Mouse (Mus musculus) CH12.LX (cell line): Measurements from ENCODE around the gene Smoc1. TPM values are rescaled to one million over a fixed set of nuclear protein-coding genes. Genes with fewer than 3 reads are reported as not detected.

Source experiments
- DNase-seq: peaks from one replicate; pipeline ENCODE4 v3.0.0-alpha.2; 2013; ENCODE audit errors: extremely low read depth
- H3K27ac ChIP-seq: 2 replicates; pipeline ENCODE4 v1.5.1; 2012; ENCODE audit warnings: low read depth, mild to moderate bottlenecking, control low read depth, moderate library complexity; ENCODE audit not compliant: insufficient read depth
- H3K27me3 ChIP-seq: replicated peaks from 2 replicates; pipeline ENCODE3; 2012; ENCODE audit warnings: inconsistent platforms
- H3K36me3 ChIP-seq, 2 experiments: replicated peaks in 1 of 2; 2 replicates each; pipeline versions ENCODE3 to v1.6.1; 2012; ENCODE audit warnings: inconsistent platforms in 1 of 2, low read length in 1 of 2, mild to moderate bottlenecking in 1 of 2, mixed read lengths in 1 of 2, moderate library complexity in 1 of 2; ENCODE audit not compliant: control insufficient read depth in 1 of 2, insufficient read depth in 1 of 2
- H3K4me1 ChIP-seq, 2 experiments: 2 replicates each; pipeline ENCODE4 v1.6.1; 2012; ENCODE audit warnings: inconsistent platforms in 1 of 2, moderate library complexity in 1 of 2; ENCODE audit not compliant: insufficient read depth in 2 of 2, control insufficient read depth in 1 of 2
- H3K4me2 ChIP-seq: 2 replicates; pipeline ENCODE4 v1.6.1; 2012; ENCODE audit warnings: low read depth, mild to moderate bottlenecking, control low read depth; ENCODE audit not compliant: poor library complexity, insufficient read depth, severe bottlenecking
- H3K4me3 ChIP-seq, 3 experiments: fragments of 150-350 bp in 1 of 3; sonication (generic) in 1 of 3; replicated peaks in 1 of 3; 2 replicates each; pipeline versions ENCODE3 to v1.5.1; 2011 to 2012; ENCODE audit warnings: low read depth in 2 of 3, low read length in 2 of 3, mild to moderate bottlenecking in 2 of 3, moderate library complexity in 2 of 3, control low read depth in 1 of 3, improper control_type of control experiment in 1 of 3, inconsistent platforms in 1 of 3, mixed read lengths in 1 of 3; ENCODE audit not compliant: poor library complexity in 1 of 3
- H3K79me2 ChIP-seq: replicated peaks from 2 replicates; pipeline ENCODE4 v1.6.1; 2012; ENCODE audit warnings: mild to moderate bottlenecking, moderate library complexity; ENCODE audit not compliant: control insufficient read depth, poor library complexity, insufficient read depth, severe bottlenecking; ENCODE audit errors: extremely low read depth
- H3K9ac ChIP-seq: 2 replicates; pipeline ENCODE4 v1.6.1; 2012; ENCODE audit warnings: low read depth, mild to moderate bottlenecking, control low read depth, moderate library complexity; ENCODE audit not compliant: insufficient read depth
- H3K9me3 ChIP-seq: replicated peaks from 2 replicates; pipeline ENCODE3; 2012; ENCODE audit warnings: low read length, inconsistent platforms, mixed read lengths
- EP300 ChIP-seq: IDR thresholded peaks from 2 replicates; pipeline ENCODE4 v1.6.1; 2011; ENCODE audit warnings: low read length, improper control_type of control experiment
- ETS1 ChIP-seq: conservative IDR thresholded peaks from 2 replicates; pipeline ENCODE4 v1.6.1; 2012; ENCODE audit warnings: low read depth, mild to moderate bottlenecking, inconsistent platforms, low read length, improper control_type of control experiment, moderate library complexity
- HCFC1 ChIP-seq: IDR thresholded peaks from 2 replicates; pipeline ENCODE4 v1.6.1; 2012; ENCODE audit warnings: low read depth, mild to moderate bottlenecking, inconsistent platforms, low read length, improper control_type of control experiment
- JUND ChIP-seq: conservative IDR thresholded peaks from 2 replicates; pipeline ENCODE4 v1.6.1; 2011; ENCODE audit warnings: low read depth, low read length, improper control_type of control experiment
- KAT2A ChIP-seq: IDR thresholded peaks from 2 replicates; pipeline ENCODE4 v1.6.1; 2012; ENCODE audit warnings: low read length, improper control_type of control experiment, inconsistent platforms; ENCODE audit not compliant: insufficient replicate concordance
- MAFK ChIP-seq: IDR thresholded peaks from 2 replicates; pipeline ENCODE4 v1.6.1; 2011; ENCODE audit warnings: low read length, improper control_type of control experiment; ENCODE audit not compliant: insufficient replicate concordance
- MXI1 ChIP-seq: IDR thresholded peaks from 2 replicates; pipeline ENCODE4 v1.6.1; 2011; ENCODE audit warnings: mild to moderate bottlenecking, low read depth, low read length, improper control_type of control experiment
- MYC ChIP-seq: IDR thresholded peaks from 2 replicates; pipeline ENCODE4 v1.6.1; 2011; ENCODE audit warnings: low read depth, mild to moderate bottlenecking, improper control_type of control experiment, low read length
- POLR2AphosphoS2 ChIP-seq: IDR thresholded peaks from 2 replicates; pipeline ENCODE4 v1.6.1; 2011; ENCODE audit warnings: low read depth, low read length, improper control_type of control experiment
- RAD21 ChIP-seq: IDR thresholded peaks from 2 replicates; pipeline ENCODE4 v1.6.1; 2011; ENCODE audit warnings: low read depth, mild to moderate bottlenecking, low read length, improper control_type of control experiment, moderate library complexity
- RCOR1 ChIP-seq: conservative IDR thresholded peaks from 2 replicates; pipeline ENCODE4 v1.6.1; 2012; ENCODE audit warnings: low read depth, mild to moderate bottlenecking, inconsistent platforms, low read length, improper control_type of control experiment
- SIN3A ChIP-seq: IDR thresholded peaks from 2 replicates; pipeline ENCODE4 v1.6.1; 2012; ENCODE audit warnings: low read length, improper control_type of control experiment, inconsistent platforms
- TBP ChIP-seq: conservative IDR thresholded peaks from 2 replicates; pipeline ENCODE4 v1.6.1; 2011; ENCODE audit warnings: low read depth, low read length, improper control_type of control experiment
- USF1 ChIP-seq: IDR thresholded peaks from 2 replicates; pipeline ENCODE4 v1.6.1; 2014; ENCODE audit warnings: low read depth, mild to moderate bottlenecking, inconsistent platforms, low read length, improper control_type of control experiment
- ZC3H11A ChIP-seq: IDR thresholded peaks from 2 replicates; pipeline ENCODE4 v1.6.1; 2012; ENCODE audit warnings: low read depth, mild to moderate bottlenecking, inconsistent platforms, low read length, improper control_type of control experiment
- ZKSCAN1 ChIP-seq: IDR thresholded peaks from 2 replicates; pipeline ENCODE4 v1.6.1; 2012; ENCODE audit warnings: low read depth, inconsistent platforms, low read length, improper control_type of control experiment, borderline replicate concordance
- ZMIZ1 ChIP-seq: IDR thresholded peaks from 2 replicates; pipeline ENCODE4 v1.6.1; 2012; ENCODE audit warnings: low read depth, mild to moderate bottlenecking, inconsistent platforms, low read length, improper control_type of control experiment
- dilution Hi-C: fragments of 300-500 bp; cut with MboI; formaldehyde crosslinking; loops from 2 replicates; pipeline ENCODE4 v1.14.3; 2020; ENCODE audit warnings: low sequenced_read_pairs; ENCODE audit not compliant: extremely low pct_unique_long_range_greater_than_20kb, extremely low pct_ligation_motif_present
- in situ Hi-C: fragments of 300-500 bp; cut with MboI; formaldehyde crosslinking; loops from 3 replicates; pipeline ENCODE4 v1.14.3; 2019; ENCODE audit warnings: low sequenced_read_pairs, low pct_ligation_motif_present, low pct_unique_long_range_greater_than_20kb, mixed read lengths
- polyA plus RNA-seq: library from polyadenylated mRNA; unstranded; fragments of >175 nt; gene quantifications from 2 replicates; pipeline ENCODE4 v1.2.1, GENCODE M21; 2012; ENCODE audit warnings: low read depth; ENCODE audit not compliant: insufficient read length
- total RNA-seq, 2 experiments: library from RNA; depleted of rRNA; stranded (reverse); fragments of 300-350 nt in 1 of 2; fragments of >200 nt in 1 of 2; gene quantifications; 2 replicates each; pipeline ENCODE4 v1.2.3; 2012 to 2014

Gene Smoc1
- total and polyA plus RNA-seq, 3 experiments = 11.0 to 23.0 (median 11.6) TPM

DNA sequence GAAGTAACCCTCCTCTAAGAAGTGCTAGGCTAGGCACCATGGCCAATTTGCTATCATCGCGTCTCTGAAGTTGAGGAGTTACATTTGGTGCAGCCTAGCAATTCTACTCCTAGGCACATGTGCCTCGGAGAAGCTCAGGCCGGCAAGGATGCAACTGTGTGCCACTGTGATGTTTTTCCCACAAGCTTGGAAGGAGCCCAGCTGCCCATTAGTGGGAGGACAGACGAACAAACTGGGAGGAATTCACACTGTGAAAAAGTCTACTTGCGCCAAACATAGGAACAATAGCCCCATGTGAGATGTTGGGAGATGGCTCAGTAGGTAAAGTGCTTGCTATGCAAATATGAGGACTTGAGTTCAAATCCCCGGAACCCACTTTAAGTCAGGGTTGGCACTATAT is 5.0 kb downstream of the Smoc1 start:
- H3K9ac ChIP-seq = no peak overlapping the region
- peaks cover 0 to 16% of the 10 kb centered on the region in 2 experiments; a peak in 2 of 4 replicates for H3K4me1 ChIP-seq
- no peaks in the 10 kb centered on the region for H3K9me3 ChIP-seq
- no peaks in the 10 kb centered on the region for H3K27me3 ChIP-seq
- no peak for TF ChIP-seq ZC3H11A
- TF ChIP-seq ZMIZ1 = no peak
- no peak for TF ChIP-seq POLR2AphosphoS2
- no peak for TF ChIP-seq ETS1
- no peak for TF ChIP-seq MYC
- no peak for TF ChIP-seq RAD21
- no peak for TF ChIP-seq RCOR1
- TF ChIP-seq MAFK = no peak
- TF ChIP-seq SIN3A = no peak
- no peak for TF ChIP-seq USF1
- no peak for TF ChIP-seq JUND
- H3K27ac ChIP-seq = no peak overlapping the region
- peaks cover 8 to 62% of the 10 kb centered on the region in 2 experiments for H3K36me3 ChIP-seq
- H3K4me3 ChIP-seq = no peak overlapping the region
- H3K4me2 ChIP-seq = no peak overlapping the region
- no peak for DNase-seq
- dilution Hi-C loops (no loop called here), in situ Hi-C loops (no loop called here)
- H3K79me2 ChIP-seq = no peaks in the 10 kb centered on the region

DNA sequence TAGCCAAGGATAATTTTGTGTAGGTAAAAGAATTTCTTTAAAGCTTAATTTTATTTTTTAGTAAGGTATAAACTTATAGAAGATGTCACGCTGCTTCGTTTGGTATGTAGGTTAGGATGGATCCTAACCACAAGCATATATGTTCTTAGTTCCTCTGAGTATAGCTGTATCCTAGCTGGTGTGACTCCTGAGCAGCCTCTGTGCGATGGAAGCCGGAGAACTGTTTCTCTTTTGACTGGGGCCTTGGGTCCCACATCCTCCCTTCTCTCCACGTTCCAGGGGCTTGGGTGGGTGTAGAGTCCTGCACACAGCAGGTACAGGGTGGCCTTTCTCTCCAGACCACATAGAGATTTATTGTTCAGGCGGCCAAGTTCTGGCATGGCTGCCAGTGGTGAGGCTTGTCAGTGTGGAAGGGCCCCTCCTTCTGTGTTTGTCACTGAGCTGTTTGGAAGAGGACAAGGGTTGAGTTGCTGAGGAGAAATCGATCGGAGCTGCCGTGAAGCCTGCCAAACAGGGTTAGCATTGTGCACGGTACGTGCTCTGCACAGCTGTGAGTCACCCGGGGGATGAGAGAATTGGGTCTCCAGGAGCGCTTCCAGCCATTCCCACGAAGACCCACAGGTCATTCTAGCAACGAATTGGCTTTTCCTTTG is 6.9 kb downstream of the Smoc1 start:
- Histone ChIP-seq H3K27ac (no peak overlapping the region), H3K4me1 (peaks cover 2 to 22% of the 10 kb centered on the region in 2 experiments; a peak in 2 of 4 replicates), H3K4me2 (no peak overlapping the region), H3K36me3 (peaks cover 4 to 56% of the 10 kb centered on the region in 2 experiments), H3K4me3 (no peak overlapping the region), H3K27me3 (no peaks in the 10 kb centered on the region), H3K9ac (no peak overlapping the region), H3K79me2 (no peaks in the 10 kb centered on the region), H3K9me3 (no peaks in the 10 kb centered on the region)
- DNase-seq = no peak
- dilution Hi-C loops (no loop called here), in situ Hi-C loops (no loop called here)
- TF ChIP-seq RAD21 (no peak), MXI1 (no peak), MYC (no peak), POLR2AphosphoS2 (no peak), EP300 (no peak), KAT2A (no peak), TBP (no peak), HCFC1 (no peak), USF1 (no peak), ETS1 (no peak), ZKSCAN1 (no peak)
